Mouse (Mus musculus) lung, embryonic 14.5 days (tissue): ENCODE data around the gene Slc24a3. TPM values are rescaled to one million over a fixed set of nuclear protein-coding genes. Genes with fewer than 3 reads are reported as not detected.

ENCODE experiments used
- ATAC-seq: fragments of 200-750 bp; cut with Nextera tagmentation; 2 replicates; pipeline ENCODE4 v1.8.0; 2017; ENCODE audit warnings: mild to moderate bottlenecking, moderate TSS enrichment, moderate library complexity; ENCODE audit not compliant: insufficient read depth
- DNase-seq: peaks from one replicate; pipeline ENCODE4 v3.0.0-alpha.2; 2015
- H3K27ac ChIP-seq: fragments of 300-500 bp; sonication (generic); 2 replicates; pipeline ENCODE4 v1.5.1; 2014; ENCODE audit warnings: low read depth, mild to moderate bottlenecking, moderate library complexity
- H3K27me3 ChIP-seq: fragments of 300-500 bp; sonication (generic); 2 replicates; pipeline ENCODE4 v1.6.1; 2014; ENCODE audit warnings: low read length, control low read depth; ENCODE audit not compliant: insufficient read depth
- H3K36me3 ChIP-seq: fragments of 300-500 bp; sonication (generic); 2 replicates; pipeline ENCODE4 v1.6.1; 2014; ENCODE audit warnings: control low read depth; ENCODE audit not compliant: insufficient read depth
- H3K4me1 ChIP-seq: fragments of 300-500 bp; sonication (generic); 2 replicates; pipeline ENCODE4 v1.6.1; 2014; ENCODE audit warnings: antibody characterized with exemption, control low read depth; ENCODE audit not compliant: insufficient read depth
- H3K4me2 ChIP-seq: fragments of 300-500 bp; sonication (generic); 2 replicates; pipeline ENCODE4 v1.6.1; 2014; ENCODE audit warnings: mild to moderate bottlenecking
- H3K4me3 ChIP-seq: fragments of 300-500 bp; sonication (generic); 2 replicates; pipeline ENCODE4 v1.5.1; 2014; ENCODE audit warnings: low read depth, low read length
- H3K9ac ChIP-seq: fragments of 300-500 bp; sonication (generic); 2 replicates; pipeline ENCODE4 v1.6.1; 2014
- H3K9me3 ChIP-seq: fragments of 300-500 bp; sonication (generic); 2 replicates; pipeline ENCODE4 v1.6.1; 2016; ENCODE audit warnings: low read depth, low read length, control low read depth
- CTCF ChIP-seq: IDR thresholded peaks from 2 replicates; pipeline ENCODE4 v1.5.1; 2016; ENCODE audit warnings: antibody characterized with exemption, low read depth
- WGBS: fragments of 180-500 bp; shearing (Covaris S2); extraction: QIAGEN DNeasy Blood & Tissue Kit; methylation state at CpG from one replicate; pipeline ENCODE4 v1.1.7; 2014; 5-methylcytosine and 5-hydroxymethylcytosine counted together
- polyA plus RNA-seq: library from polyadenylated mRNA; unstranded; fragments of >200 nt; fragmentation: Nextera tagmentation; extraction: Ambion mirVana; gene quantifications from 2 replicates; pipeline ENCODE4 v1.2.1, GENCODE M21; 2014

Gene Slc24a3
- polyA plus RNA-seq, 1 experiment from 2014 or later: 4.3 TPM

DNA sequence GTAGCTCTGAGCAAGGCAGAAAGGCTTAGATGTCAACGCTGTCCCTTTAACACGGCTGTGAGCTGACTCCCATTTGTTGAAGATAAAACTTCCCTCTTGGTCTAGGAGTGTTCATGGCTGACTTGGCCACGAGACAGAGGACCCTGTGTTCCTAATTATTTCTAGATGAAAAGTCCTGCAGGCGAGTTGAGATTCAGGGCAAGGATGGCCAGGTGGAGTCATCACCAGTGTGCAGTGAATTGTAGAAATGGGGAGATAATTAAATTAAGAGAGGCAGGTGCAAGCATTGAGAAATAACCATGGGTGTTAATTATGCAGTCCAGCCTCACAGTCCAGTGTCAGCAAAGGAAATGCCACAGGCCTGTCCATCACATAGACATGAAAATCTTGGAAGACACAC, 158.3 kb downstream of the Slc24a3 start:
- Histone ChIP-seq H3K36me3 (no peaks in the 10 kb centered on the region), H3K4me2 (no peak overlapping the region), H3K9me3 (no peaks in the 10 kb centered on the region), H3K27ac (no peak overlapping the region), H3K4me1 (no peaks in the 10 kb centered on the region), H3K9ac (no peak overlapping the region), H3K4me3 (no peak overlapping the region), H3K27me3 (no peaks in the 10 kb centered on the region)
- no peak for ATAC-seq
- no peak for TF ChIP-seq CTCF
- WGBS: 74% methylated on average over 4 of the region's 4 CpGs
- no peak for DNase-seq

DNA sequence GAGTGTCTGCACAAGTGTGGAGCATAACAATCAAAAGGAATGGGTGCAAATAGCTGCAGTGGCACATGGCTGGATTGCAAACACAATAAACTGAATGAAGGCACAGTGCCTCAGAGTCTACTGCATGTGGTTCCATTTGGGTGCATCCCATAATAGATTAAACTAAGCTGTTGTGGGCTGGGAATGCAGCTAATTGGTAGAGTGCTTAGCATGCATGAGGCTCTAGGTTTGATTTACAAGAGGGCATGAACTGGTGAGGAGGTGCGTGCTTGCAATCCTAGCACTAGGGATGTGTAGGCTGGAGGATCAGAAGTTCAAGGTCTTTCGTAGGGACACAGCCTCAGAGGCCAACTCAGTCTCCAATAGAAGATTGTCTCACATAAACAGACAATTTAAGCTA, 159.0 kb downstream of the Slc24a3 start:
- Histone ChIP-seq H3K36me3 (no peaks in the 10 kb centered on the region), H3K4me2 (no peak overlapping the region), H3K4me1 (no peaks in the 10 kb centered on the region), H3K9me3 (no peaks in the 10 kb centered on the region), H3K9ac (no peak overlapping the region), H3K27me3 (no peaks in the 10 kb centered on the region), H3K4me3 (no peak overlapping the region), H3K27ac (no peak overlapping the region)
- ATAC-seq: no peak
- DNase-seq: no peak
- TF ChIP-seq CTCF: no peak
- WGBS: 79% methylated on average over 2 of the region's 2 CpGs

DNA sequence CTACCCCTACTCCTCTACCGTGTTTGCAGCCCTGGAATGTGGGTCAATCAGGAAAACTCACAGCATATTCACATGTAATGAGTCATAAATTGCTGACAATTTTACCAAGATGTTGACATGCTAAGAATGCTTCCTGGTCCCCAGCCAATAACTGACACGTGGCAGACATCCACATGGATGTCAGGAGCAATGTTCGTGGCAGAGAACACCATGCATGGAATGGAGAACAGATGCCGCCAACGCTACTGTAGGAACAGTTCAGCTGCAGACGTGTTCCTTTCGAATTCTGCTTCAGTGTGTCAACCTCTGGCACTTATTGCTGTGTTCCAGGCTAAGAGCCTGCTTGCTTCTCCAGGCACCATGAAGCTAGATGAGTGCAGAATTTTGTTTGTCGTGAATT, 162.2 kb downstream of the Slc24a3 start:
- no peaks in the 10 kb centered on the region for H3K9me3 ChIP-seq
- no peak overlapping the region for H3K9ac ChIP-seq
- no peaks in the 10 kb centered on the region for H3K27me3 ChIP-seq
- no peaks in the 10 kb centered on the region for H3K4me1 ChIP-seq
- ATAC-seq (no peak), DNase-seq (peak; percentile 33)
- no peak for TF ChIP-seq CTCF
- 59% methylated on average over 8 of the region's 8 CpGs for WGBS
- no peak overlapping the region for H3K4me3 ChIP-seq
- H3K27ac ChIP-seq: no peak overlapping the region
- no peak overlapping the region for H3K4me2 ChIP-seq
- H3K36me3 ChIP-seq: no peaks in the 10 kb centered on the region

DNA sequence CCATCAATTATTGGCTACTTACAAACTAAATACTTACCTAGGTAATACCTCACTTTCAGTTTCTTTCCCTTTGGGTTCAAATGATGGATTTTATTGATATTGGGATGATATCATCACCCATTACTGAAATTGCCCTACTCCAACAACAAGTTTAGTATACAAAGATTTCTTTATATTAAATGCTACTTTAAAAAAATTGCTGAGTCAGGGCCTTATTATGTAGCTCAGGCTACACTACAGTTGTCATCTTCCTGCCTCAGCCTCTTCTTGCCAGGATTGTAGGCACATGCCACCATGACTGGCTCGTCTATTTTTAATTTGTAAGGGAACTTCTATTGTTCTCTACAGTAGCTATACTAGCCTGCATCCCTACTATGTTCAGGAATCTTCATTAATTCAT, 164.0 kb downstream of the Slc24a3 start:
- no peak overlapping the region for H3K9ac ChIP-seq
- ATAC-seq (no peak), DNase-seq (no peak)
- no peaks in the 10 kb centered on the region for H3K4me1 ChIP-seq
- no peak overlapping the region for H3K27ac ChIP-seq
- WGBS: 73% methylated on average over 1 of the region's 1 CpGs
- no peak overlapping the region for H3K4me2 ChIP-seq
- H3K9me3 ChIP-seq: no peaks in the 10 kb centered on the region
- no peak overlapping the region for H3K4me3 ChIP-seq
- H3K27me3 ChIP-seq: no peaks in the 10 kb centered on the region
- no peak for TF ChIP-seq CTCF
- H3K36me3 ChIP-seq: no peaks in the 10 kb centered on the region

DNA sequence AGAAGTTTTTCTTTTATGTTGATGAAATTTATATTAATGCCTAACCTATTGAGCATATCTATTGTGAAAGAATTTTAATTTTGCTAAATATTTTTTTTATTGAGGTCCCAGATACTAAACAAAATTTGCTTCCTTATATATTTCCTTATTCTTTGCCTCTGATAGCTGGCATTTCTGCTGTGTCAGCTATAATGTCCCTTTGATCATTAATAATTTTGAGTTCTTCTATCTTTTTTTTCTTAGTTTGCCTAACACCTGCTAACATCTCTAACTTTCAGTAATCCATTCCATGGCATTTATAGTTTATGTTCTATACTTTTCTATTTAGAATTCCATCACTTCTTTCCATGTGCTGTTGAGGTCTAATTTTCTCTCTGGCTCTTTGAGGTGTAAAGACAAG, 165.9 kb downstream of the Slc24a3 start:
- no peak overlapping the region for H3K4me2 ChIP-seq
- no peak for TF ChIP-seq CTCF
- DNase-seq (no peak), ATAC-seq (no peak)
- H3K9ac ChIP-seq: no peak overlapping the region
- no peaks in the 10 kb centered on the region for H3K4me1 ChIP-seq
- H3K4me3 ChIP-seq: no peak overlapping the region
- no peaks in the 10 kb centered on the region for H3K27me3 ChIP-seq
- H3K27ac ChIP-seq: no peak overlapping the region
- H3K36me3 ChIP-seq: no peaks in the 10 kb centered on the region
- no peaks in the 10 kb centered on the region for H3K9me3 ChIP-seq

DNA sequence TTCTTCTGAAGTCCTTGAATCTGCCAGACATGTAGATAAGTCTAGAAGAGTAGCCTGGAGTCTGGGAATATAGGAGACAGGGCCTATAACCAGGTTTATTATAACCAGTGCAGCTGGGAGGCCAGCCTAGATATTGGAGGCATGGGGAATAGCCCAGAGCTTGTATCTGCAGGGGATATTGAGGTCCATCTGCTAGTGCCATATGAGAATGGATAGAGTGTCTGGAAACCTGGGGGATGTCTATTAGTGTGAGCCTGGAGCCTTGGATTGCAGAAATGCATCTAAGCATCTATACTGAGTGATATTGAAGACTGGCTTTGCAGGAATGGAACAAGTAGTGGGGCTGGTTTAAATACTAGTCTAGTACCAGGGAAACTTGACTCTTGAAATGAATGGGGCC, 168.9 kb downstream of the Slc24a3 start:
- H3K27ac ChIP-seq: no peak overlapping the region
- no peaks in the 10 kb centered on the region for H3K4me1 ChIP-seq
- no peaks in the 10 kb centered on the region for H3K36me3 ChIP-seq
- no peak overlapping the region for H3K4me3 ChIP-seq
- TF ChIP-seq CTCF: no peak
- no peak for ATAC-seq
- H3K4me2 ChIP-seq: no peak overlapping the region
- H3K9me3 ChIP-seq: no peaks in the 10 kb centered on the region
- no peak for DNase-seq
- H3K9ac ChIP-seq: no peak overlapping the region
- no peaks in the 10 kb centered on the region for H3K27me3 ChIP-seq

DNA sequence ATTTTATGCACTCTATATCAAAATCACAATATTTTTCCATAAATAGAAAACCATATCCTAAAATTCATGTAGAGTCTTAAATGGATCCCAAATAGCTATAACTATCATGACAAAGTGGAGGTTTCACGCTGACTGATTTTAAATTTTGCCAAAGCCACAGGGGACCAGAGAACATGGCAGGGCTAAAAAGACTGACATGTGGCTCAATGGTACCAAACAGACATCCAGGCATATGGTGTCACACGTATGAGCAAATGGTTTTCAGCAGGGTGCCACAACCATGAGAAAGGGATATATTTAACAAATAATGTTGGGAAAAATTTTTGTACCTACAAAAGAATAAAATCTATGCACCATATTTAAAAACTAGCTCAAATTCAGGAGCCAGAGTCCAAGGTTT, 173.3 kb downstream of the Slc24a3 start:
- H3K27ac ChIP-seq: no peak overlapping the region
- H3K9me3 ChIP-seq: no peaks in the 10 kb centered on the region
- no peak overlapping the region for H3K9ac ChIP-seq
- H3K4me1 ChIP-seq: no peaks in the 10 kb centered on the region
- no peak overlapping the region for H3K4me3 ChIP-seq
- no peaks in the 10 kb centered on the region for H3K36me3 ChIP-seq
- TF ChIP-seq CTCF: no peak
- no peak for ATAC-seq
- no peak for DNase-seq
- H3K4me2 ChIP-seq: no peak overlapping the region
- 68% methylated on average over 2 of the region's 2 CpGs for WGBS
- H3K27me3 ChIP-seq: no peaks in the 10 kb centered on the region

DNA sequence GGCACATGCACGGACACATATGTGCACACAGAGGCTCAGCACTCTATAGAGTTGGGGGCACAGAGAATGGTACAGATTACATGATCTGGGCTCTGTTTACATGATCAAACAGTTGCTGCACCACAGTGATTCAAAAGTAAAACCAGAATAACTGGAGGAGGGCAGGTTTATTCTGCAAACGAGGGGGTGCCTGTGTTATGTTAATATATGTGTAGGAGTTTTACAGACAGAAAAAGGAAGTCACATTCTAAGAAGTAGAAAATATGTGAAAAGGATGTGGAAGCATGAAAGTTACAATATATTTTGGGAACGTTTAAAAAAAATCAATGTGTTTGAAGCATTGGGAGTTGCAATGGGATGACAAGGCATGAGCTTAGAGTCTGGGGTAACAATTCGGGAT, 175.4 kb downstream of the Slc24a3 start:
- H3K4me3 ChIP-seq: no peak overlapping the region
- WGBS: 66% methylated on average over 4 of the region's 4 CpGs
- no peaks in the 10 kb centered on the region for H3K27me3 ChIP-seq
- H3K4me2 ChIP-seq: no peak overlapping the region
- no peaks in the 10 kb centered on the region for H3K36me3 ChIP-seq
- H3K9ac ChIP-seq: no peak overlapping the region
- no peak for TF ChIP-seq CTCF
- H3K4me1 ChIP-seq: no peaks in the 10 kb centered on the region
- DNase-seq (no peak), ATAC-seq (no peak)
- H3K9me3 ChIP-seq: no peaks in the 10 kb centered on the region
- H3K27ac ChIP-seq: no peak overlapping the region
